Comparison of ENCODE assay signal across 14 mouse cellular contexts in genomic region chr5:97598741-97599140, GRCm38 (mm10).
DNase-seq lines count a peak whose midpoint lies in the region; ATAC-seq lines count a peak whose summit lies in the region.
"Had no signal": no experiment of that assay in that cellular context is flagged by ENCODE, and none has a peak within 500 bp of the region (broad histone marks: within the 10 kb centered on the region; RNA-seq: fewer than 3 reads in every experiment).

No protein-coding gene starts in this region.

- H3K9me3 ChIP-seq in forebrain, embryonic 14.5 days (replicated peaks; ENCODE audit: control insufficient read depth, low read length) = no peaks in the 10 kb centered on the region
- H3K9me3 ChIP-seq in forebrain, embryonic 16.5 days (ENCODE audit: control insufficient read depth, low read length) = no peaks in the 10 kb centered on the region
- H3K9me3 ChIP-seq: embryonic facial prominence, embryonic 13.5 days; heart, embryonic 15.5 days had no signal

- H3K27ac ChIP-seq in forebrain, embryonic 14.5 days (ENCODE audit: low read depth, low read length) = no peak overlapping the region
- no peak overlapping the region for H3K27ac ChIP-seq in forebrain, embryonic 16.5 days (ENCODE audit: low read length)
- H3K27ac ChIP-seq: embryonic facial prominence, embryonic 13.5 days; heart, embryonic 15.5 days; liver, embryonic 14.5 days had no signal

- intact Hi-C loops in left cerebral cortex, postnatal 4 days (cut with DNase I) = no loop called here

- peak; percentile 46 for DNase-seq in forebrain, embryonic 14.5 days (ENCODE audit: low spot score)
- DNase-seq in left cerebral cortex, postnatal 4 days = peak; percentile 37
- DNase-seq in left cerebral cortex, adult 11 months (ENCODE audit: low spot score) = no peak
- peak; percentile 50 for DNase-seq in cerebellum, adult 9-10 months
- DNase-seq in layer of hippocampus, postnatal 10 days (ENCODE audit: low spot score in 2 of 2) = peak; percentile 20 to 39
- DNase-seq in urinary bladder, postnatal 14 days (ENCODE audit: low spot score) = no peak
- DNase-seq in kidney, postnatal 10 days = no peak
- DNase-seq: adrenal gland, adult 2 months; B cell, adult 2 months; thymus, postnatal 25 days had no signal

- H3K4me3 ChIP-seq in forebrain, embryonic 14.5 days (ENCODE audit: low read depth, low read length) = no peak overlapping the region
- H3K4me3 ChIP-seq in forebrain, embryonic 16.5 days (replicated peaks; ENCODE audit: low read length) = no peak overlapping the region
- H3K4me3 ChIP-seq: embryonic facial prominence, embryonic 13.5 days; heart, embryonic 15.5 days had no signal

- H3K4me2 ChIP-seq in forebrain, embryonic 14.5 days (ENCODE audit: low read length) = no peak overlapping the region
- H3K4me2 ChIP-seq in forebrain, embryonic 16.5 days (ENCODE audit: low read length) = no peak overlapping the region
- H3K4me2 ChIP-seq: embryonic facial prominence, embryonic 13.5 days; heart, embryonic 15.5 days had no signal

- H3K9ac ChIP-seq in forebrain, embryonic 14.5 days (ENCODE audit: low read length) = no peak overlapping the region
- no peak overlapping the region for H3K9ac ChIP-seq in forebrain, embryonic 16.5 days (replicated peaks; ENCODE audit: low read depth, low read length)
- H3K9ac ChIP-seq: embryonic facial prominence, embryonic 13.5 days; heart, embryonic 15.5 days; liver, embryonic 14.5 days had no signal

- no peak for ATAC-seq in forebrain, embryonic 14.5 days
- ATAC-seq in forebrain, embryonic 16.5 days = no peak

- no peaks in the 10 kb centered on the region for H3K27me3 ChIP-seq in forebrain, embryonic 14.5 days (replicated peaks; ENCODE audit: control insufficient read depth, insufficient read depth, low read length)
- H3K27me3 ChIP-seq in forebrain, embryonic 16.5 days (replicated peaks; ENCODE audit: control insufficient read depth, insufficient read depth, low read length) = no peaks in the 10 kb centered on the region
- H3K27me3 ChIP-seq: embryonic facial prominence, embryonic 13.5 days; heart, embryonic 15.5 days had no signal

- no peaks in the 10 kb centered on the region for H3K36me3 ChIP-seq in forebrain, embryonic 14.5 days (ENCODE audit: control insufficient read depth, insufficient read depth, low read length)
- H3K36me3 ChIP-seq in forebrain, embryonic 16.5 days (ENCODE audit: control insufficient read depth, insufficient read depth) = no peaks in the 10 kb centered on the region
- H3K36me3 ChIP-seq: embryonic facial prominence, embryonic 13.5 days; heart, embryonic 15.5 days had no signal

- 78% methylated on average over 9 of the region's 9 CpGs for WGBS in forebrain, embryonic 14.5 days
- 66% methylated on average over 9 of the region's 9 CpGs for WGBS in forebrain, embryonic 16.5 days

- 0 out of 2 replicates have a peak, but pooled peaks cover 3% of the 10 kb centered on the region for H3K4me1 ChIP-seq in forebrain, embryonic 14.5 days (ENCODE audit: control insufficient read depth, insufficient read depth, low read length)
- H3K4me1 ChIP-seq in forebrain, embryonic 16.5 days (replicated peaks; ENCODE audit: control insufficient read depth, insufficient read depth, low read length) = peaks cover 5% of the 10 kb centered on the region; the same call in 1 of the 2 replicates

Comparison
In these comparisons a context has a peak if more than half of its experiments do, and no peak if none do; other contexts are left out.
1. DNase-seq: peak in forebrain, embryonic 14.5 days (single experiment), left cerebral cortex, postnatal 4 days (single experiment), cerebellum, adult 9-10 months (single experiment) and layer of hippocampus, postnatal 10 days (2 of 2); none in left cerebral cortex, adult 11 months (single experiment), urinary bladder, postnatal 14 days (single experiment) and kidney, postnatal 10 days (single experiment).